Mouse (Mus musculus) neural tube, embryonic 10.5 days (tissue): ENCODE results near the gene Nccrp1.
A peak's percentile ranks its signal among the peaks of the same experiment; 100 is the strongest.
"Not testable (repeated sequence)": the region's sequence is repeated elsewhere in the genome, so short reads cannot be mapped to it uniquely, and the experiment has no call there.

Source experiments
- DNase-seq: peaks from one replicate; pipeline ENCODE4 v3.0.0-alpha.2; 2017; ENCODE audit warnings: low spot score; ENCODE audit errors: extremely low spot score

Gene Nccrp1

DNA sequence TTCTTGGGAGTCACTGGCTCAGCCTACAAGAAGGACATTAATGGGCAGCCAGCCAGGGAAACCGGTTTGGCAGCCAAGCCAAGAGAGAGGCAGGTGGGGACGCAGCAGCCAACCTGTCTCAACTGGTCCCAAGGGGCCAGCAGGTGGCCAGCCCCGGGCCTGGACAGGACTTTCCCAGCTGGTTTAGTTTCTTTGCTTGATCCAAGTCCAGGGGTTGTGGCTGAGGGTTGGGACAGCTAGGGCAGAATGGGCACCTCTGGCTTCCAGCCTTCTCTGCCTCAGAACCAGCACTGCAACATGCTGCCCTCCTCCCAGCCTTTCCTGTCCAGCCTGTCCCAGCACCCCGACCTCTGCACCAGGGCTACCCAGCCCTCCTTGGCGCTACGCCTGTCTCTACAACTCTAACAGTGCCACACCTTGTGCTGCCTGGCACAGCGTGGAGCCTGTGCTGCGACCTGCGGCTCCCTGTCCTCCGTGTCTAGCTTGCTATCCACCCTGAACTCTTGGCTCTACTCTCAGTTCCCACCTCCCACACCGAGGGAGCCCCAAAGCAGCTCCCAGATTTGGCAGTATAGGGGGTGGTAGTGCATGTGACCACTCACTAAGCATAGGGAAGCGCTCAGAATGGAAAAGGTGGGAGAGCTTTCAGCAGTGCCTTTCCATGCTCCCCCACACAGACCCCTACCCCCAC is 23.4 kb upstream of the Nccrp1 start:
- no peak for DNase-seq

DNA sequence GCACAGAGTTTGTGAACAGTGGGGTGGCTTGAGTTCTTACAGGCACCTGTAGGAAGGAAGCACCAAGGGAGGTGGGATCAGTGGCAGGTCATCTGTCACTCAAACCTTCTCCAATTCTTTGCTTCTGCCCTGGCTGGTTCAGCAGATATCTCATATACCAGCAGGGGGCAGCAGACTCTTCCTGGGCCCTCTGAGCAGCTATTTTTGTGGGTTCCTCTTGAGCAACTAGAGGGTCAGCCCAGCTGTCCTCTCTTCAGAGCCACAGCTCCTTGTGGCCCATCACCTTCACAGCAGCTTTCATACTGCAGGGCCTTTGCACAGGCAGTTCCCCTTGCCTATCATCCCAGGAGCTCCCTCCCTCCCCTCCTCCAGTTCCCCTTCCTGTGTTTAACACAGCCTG is 21.2 kb upstream of the Nccrp1 start:
- peak; percentile 63 for DNase-seq

DNA sequence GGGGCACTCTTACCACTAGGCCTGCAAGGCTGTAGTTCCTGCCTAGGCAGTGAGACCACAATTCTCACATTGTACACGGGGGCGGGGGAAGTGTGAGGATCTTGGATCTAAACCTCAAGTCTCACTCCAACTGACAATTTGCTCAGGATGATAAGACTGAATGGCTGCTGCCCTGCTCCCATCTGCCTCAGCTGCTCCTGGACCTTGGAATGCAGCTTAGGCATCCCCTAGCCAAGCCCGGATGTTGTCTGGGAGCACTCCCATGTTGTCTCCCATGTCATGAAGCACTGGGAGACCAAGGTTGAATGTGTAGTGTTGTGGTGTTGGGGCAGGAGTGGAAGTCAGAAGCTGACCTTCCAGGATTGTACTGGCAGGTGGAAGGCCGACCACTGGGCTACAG is 20.5 kb upstream of the Nccrp1 start:
- no peak for DNase-seq

DNA sequence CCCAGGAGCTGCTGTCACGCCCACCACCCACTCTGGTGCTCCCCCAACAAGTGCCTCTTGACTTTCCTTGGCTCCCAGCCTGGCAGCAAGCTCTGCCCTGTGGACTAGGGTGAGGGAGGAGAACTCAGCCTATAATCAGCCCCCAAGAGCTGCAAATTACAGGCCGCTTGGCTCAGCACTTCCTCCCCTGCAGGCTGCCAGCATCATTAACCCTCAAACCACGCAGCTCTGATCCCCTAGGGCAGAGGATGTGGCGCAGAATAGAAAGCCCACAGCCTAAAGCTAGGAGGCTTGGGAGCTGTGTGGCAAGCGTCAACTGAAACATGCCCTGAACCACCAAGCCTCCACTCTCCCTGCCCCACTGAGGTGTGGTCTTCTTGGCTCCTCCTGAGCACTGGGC is 18.4 kb upstream of the Nccrp1 start:
- no peak for DNase-seq

DNA sequence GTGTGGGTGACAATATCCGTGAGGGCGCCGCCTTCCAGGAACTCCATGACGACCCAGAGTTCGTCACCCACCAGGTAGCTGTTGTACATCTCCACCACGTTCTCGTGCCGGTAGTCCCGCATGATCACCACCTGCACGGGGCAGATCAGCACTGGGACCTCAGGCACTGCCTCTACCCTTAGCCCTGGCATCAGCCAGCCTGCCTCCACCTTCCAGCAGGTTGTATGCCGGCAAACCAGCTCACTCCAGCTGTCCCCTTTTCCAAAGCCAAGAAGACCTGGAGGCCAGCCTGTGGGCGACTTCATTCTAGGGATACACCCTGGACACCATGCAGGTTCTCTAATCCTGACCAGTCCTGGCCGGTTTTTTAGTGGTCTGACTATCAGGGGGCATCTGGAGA is 15.9 kb upstream of the Nccrp1 start:
- no peak for DNase-seq

DNA sequence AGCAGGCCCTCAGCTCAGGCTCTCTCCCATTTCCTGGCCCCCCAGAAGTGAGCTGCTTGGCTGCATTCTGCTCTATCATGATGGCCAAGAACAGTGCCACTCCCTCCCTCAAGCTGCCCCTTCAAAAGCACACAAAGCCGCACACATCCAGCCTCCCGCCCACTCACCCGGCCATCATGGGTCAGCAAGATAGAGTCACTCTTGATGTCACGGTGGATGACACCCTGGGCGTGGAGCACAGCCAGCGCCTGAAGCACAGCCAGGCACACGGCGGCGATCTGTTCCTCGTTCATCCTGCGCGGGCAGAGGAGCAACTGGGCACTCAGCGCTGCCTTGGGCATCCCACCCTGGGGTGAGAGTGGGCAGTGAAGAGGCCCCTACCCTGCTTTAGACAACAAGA is 15.3 kb upstream of the Nccrp1 start:
- DNase-seq, result no peak

DNA sequence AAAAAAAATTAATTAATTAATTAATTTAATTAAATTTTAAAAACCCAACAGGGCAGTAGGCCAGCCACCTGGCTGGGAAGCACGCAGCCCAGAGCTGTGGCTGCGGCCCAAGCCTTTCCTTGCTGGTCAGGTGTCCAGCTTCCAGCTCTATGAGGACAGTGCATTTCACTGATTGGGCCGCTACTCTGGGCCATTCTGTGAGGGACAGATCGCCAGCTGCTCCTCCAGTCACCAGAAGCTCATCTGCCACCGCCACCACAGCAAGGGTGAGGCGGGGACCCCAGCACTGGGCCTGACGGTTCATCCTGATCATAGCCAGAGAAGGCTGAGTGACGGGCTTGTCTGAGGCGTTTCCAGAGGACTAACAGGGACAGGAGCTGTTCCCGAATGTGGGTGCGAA is 14.9 kb upstream of the Nccrp1 start:
- no peak for DNase-seq

DNA sequence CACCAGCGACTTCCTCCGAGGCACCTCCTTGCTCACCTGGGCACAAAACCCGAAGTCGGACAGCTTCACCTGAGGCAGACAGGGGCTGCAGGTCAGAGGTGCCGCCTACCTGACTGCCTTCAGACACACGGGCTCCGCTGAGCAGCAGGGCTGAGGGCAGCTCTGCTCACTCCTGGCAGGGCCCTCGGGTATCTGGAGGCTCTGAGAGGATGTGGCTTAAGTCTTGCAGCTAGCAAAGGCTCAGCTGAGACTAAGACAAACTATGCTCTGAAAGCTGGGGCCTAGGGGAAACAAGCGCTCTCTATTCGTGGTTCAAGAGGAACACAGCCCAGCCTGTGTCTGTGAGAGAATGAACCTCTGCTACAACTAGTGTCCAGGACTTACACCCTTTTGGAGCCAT is 13.8 kb upstream of the Nccrp1 start:
- no peak for DNase-seq

DNA sequence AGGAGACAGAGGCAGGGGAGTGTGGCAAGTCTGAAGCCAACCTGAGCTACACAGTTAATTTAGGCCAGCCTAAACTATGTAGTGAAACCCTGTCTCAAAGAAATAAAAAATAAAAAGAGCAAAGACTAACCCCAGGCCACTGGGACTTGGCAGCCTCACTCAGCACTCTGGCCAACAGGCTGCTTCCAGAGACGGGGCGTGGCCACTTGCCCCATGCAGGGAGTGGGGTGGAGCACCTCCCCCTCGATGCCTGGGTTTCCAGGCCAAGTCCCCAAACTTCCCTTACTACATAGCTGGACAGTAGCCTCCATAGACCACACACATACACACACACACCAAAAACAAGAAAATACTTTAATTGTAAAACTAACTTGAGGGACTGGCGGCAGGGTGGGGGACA is 11.4 kb upstream of the Nccrp1 start:
- DNase-seq, result no peak

DNA sequence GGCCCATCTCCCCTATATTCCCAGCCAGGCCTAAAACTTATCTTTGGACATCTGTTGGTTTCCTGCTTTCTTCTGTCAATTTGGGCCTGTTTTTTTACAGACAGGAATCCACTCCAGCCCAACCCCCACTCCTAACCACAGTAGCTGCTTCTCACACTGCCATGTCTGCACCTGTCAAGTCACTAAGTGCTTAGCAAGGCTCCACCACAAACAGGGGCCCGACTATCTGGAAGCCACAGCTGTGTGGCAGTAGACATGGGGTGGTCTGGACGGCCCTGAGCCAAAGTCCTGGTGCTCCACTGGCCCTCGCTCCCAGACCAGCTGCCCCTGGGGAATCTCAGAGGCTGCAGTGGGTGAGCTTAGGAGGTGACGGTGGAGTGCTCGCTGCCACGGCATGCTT is 10.7 kb upstream of the Nccrp1 start:
- DNase-seq, result no peak

DNA sequence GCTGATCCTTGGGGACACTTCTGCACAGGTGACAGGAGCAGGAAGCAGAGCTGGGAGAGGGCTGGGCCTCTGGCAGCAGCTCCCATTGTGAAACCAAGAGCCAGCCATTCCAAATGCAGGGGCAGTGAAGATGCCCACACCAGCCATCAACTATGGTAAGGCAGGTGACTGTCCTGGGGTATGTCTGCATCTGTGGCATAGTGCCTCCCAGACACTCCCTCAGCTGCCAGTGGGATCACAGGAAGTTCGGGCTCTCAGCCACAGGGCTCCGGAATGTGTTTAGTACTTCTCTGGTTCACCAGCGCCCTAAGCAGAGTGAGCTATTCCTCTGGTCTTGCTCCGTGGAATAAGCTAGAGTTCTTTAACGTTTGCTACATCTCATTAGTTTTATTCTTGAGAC is 10.0 kb upstream of the Nccrp1 start:
- no peak for DNase-seq

DNA sequence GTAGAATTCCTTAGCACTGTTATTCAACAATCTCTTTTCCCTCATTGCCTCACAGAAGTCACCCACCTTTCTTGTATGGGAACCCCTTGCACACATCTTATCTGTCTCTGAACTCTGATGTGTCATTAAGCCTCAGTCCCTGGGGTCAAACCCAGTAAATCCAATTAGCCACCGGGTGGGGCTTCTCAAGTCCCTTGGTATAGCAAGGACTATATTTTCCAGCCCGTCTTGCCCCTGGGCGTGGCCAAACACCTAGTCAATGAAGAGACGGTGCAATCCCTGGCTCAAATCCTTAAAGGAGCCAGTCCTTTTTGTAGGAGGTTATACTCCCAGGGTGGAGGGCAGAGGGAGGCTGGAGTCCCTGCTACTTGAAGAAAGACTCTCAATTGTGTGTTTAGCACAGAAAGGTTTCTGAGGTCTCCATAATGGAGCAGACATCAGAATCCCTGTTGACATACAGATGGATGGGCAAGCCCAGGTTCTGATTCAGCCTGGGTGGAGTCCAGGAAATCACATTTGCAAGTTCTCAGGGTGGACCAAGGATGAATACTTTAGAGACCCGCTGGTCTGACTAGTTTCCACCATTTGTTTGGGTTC is 9.0 kb upstream of the Nccrp1 start:
- no peak for DNase-seq

DNA sequence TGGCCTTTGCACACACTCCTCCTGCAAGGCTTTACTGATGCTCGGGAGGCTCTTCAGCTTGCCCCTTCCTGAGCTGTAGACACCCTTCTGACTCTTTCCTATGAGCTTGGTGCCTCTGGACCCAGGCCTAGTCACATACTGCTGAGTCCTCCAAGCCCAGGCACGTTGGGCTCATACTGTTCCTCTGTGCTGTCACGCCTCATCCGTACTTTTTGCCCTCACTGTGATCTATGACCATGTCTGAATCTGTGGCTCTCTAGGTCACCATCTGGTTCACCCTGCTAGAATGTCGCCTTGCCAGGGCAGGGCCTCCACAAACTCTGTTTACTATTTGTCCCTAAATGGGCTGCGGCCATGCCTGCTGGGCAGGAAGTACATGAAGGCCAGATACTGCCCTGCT is 6.0 kb upstream of the Nccrp1 start:
- no peak for DNase-seq

DNA sequence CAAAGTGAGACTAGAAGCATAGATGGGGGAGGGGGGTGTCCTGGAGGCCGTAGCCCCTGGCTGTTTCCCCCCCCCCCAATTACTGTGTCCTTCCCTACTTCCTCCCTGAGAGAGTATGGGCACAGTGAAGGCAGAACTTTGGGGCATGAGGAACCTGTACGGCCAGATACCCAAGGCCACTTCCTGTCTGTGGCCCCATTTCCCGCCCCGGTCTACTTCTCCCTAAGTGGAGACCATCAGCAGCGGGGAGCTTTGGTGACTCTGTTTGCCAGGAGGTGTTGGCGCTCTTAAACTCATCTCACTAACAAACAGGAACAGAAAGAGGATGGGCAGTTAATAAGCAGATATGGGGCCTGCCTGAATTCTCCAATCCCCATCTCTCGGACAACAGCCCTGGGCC is 574 bp upstream of the Nccrp1 start:
- DNase-seq, result no peak

DNA sequence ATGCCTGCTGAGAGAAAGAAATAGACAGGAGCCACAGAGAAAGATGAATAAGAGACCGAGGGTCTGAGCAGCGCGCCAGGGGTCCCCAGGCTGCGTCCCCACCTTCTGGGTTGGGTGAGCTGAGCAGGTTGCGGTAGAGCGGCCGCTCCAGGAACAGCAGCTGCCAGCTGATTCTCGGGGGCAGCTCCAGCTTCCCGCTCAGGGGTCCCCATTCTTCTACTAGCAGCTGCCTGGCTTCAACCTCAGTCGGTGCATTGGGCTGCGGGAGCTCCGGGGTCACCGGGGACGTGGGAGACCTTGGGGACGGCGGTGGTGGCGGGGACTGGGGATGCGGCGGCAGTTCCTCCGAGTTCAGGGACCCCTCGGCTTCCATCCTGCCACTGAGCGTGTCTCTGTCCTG is 405 bp downstream of the Nccrp1 start:
- no peak for DNase-seq

DNA sequence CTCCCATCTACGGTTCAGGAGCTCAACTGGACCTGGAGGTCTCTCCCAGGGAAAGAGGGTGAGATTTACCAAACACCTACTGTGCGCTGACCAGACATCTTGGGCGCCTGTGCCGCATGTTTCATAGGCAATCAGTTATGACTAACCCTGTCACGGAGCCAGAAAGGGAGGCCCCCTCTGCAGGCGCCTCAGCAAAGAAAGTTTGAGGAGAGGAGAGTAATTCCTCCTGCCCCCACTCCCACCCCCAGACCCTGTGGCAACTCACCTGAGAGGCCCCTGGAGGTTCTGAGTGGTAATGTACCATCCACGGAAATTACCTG is 1.2 kb downstream of the Nccrp1 start:
- no peak for DNase-seq

DNA sequence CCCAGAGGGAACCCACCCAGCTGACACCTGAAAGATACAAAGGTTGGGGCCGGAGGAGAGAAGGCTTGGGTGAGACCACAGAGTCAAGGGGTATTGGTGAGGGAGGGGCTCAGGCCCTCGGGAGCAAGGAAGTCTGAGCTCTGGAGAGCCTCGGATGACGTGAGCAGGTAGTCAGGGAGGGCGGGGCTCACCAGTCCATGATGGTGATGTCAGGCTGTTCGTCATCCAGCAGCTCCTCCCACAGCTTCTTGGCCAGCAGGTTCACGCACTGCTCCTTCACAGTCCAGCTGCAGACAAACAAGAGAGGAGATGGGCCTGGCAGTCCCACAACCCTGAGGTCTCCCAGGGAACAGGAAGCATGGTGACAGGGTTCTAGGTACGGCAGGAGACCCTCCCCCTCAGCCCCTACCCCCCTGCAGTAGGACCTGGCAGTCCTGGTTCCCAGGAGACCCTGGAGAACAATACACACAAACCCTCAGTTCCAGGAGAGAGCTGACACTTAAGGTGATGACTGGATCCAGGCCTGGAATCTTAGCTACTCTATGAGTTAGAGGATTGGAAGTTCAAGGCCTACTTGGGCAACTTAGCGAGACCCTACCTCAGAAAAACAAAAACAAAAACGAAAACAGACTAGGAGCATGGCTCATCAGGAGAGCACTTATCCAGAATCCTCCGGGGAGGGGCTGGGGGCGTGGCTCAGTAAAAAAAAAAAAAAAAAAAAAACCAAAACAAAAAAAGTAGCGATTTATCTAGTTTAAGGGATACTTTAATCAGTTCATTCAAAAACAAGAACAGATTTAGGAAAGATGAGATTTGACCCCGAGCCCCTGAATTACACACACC is 1.8 kb downstream of the Nccrp1 start:
- no peak for DNase-seq

DNA sequence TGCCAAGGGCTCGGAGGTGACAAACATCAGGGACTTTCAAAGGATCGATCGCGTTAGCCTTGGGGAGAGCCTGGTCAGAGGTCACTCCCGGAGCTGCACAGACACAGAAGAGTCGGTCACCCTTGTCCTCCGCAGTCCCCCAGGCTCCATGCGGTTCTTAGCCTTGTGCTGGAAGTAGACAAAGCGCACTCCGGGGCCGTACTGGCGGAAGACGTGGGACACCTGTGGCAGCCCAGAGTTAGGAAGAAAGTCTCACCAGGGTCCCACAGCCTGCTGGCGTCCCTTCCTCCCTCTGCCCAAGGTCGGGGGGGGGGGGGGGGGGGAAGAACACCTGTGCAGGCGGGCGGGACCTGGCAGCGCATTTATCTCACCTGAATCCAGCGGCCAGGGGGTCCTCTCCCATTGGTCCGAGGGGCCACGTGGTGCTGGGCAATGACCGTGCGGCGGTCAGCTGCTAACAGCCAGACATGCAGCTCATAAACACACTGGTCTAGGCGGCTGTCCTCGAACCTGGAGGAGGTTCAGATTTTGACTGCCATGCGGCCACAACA is 2.9 kb downstream of the Nccrp1 start:
- DNase-seq, result no peak

DNA sequence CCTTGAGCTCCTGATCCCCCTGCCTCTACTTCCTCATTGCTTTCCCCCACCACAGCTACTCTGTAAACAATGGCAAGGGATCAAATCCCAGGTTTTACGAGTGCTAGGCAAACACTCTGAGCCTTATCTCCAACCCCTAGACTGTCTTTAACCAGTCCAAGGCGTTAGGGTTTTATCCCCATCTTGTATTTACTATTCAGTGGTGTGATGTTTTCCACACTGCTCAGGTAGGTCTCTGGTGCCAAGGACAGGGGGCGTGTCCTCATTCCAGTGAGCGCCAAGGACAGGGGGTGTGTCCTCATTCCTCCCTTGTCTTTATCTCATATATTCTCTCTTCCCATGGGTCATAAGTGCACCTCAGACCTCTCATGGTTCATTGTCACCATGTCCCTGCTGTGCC is 6.5 kb downstream of the Nccrp1 start, which contains the start of gene Sycn:
Sycn (plus strand) TSS at position 360 of the 400 bp plus-strand sequence.
- DNase-seq, result no peak

DNA sequence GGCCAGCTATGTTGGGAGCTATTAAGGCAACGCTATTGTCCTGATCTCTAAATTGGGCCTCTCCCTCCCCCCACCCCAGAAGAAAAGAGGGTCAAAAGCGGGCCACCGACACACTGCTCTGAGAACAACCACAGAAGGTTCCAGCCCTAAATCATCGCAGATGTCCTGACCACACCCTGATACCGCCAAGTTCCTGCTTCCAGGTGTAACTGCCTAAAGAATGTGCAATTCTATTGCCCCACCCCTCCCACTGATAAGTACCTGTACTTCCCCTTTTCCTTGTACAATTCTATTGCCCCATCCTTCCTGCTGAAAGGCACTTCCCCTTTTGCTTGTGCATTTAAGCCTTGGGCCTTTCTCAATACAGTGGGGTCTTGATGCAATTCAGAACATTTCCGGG is 8.2 kb downstream of the Nccrp1 start:
- not testable (repeated sequence) for DNase-seq

DNA sequence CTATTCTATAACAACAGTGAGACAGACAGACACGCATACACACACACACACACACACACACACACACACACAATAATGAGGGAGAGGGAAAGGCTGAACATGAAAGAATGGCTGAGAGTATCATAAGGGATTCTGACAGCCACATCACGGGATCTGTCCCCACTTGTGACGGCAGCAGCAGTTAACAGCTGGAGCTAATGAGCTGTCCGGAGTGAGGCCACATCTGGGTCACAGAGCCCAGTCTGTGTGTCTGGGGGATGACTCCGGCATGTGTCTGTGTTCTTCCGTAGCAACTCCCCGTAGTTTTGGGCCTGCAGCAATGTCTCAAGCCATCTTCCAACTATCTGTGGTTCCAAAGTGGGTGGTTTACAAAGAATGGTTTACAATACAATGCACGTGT is 15.0 kb downstream of the Nccrp1 start:
- DNase-seq, result no peak

DNA sequence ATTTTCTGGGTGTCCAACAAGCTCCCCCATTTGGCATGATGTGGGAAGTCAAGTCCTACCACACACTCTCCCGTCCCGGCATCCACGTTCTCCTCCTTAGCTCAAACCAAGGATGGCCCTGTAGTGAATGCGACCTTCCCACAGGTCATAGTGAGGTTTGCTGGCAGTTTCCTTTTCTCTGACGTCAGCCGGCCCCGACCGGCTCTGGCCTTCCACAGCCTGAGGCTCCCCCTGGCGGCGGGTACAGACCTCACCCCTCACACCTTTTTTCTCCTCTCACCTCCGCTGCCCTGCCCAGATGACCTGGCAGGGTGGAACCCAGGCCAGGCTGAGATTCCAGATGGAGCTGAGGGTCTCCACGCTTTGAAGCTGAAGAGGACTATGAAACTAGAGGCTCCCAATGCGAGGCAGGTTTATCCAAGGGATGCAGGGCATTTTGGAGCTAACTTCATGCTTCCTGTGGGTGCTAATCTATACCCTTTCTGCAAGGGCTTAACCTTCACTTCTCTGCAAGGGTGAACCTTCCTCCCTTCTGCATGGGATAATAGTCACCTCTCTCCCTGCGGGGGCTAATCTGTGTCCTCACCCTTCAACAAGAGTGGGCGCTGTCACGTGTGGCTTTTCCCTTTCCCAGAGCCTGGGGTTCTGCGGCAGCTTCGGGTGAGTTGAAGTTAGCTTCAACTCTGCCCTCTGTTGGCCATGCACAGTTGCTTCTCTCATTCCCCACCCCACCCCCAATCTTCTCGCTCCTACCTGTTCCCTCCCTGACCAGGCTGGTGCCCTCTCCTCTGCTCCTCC is 18.9 kb downstream of the Nccrp1 start:
- DNase-seq, result peak; percentile 78
